Comparison of ENCODE assay signal across 8 mouse cellular contexts in genomic region chr4:141857422-141857930, GRCm38 (mm10). TPM values are rescaled to one million over a fixed set of nuclear protein-coding genes. Genes with fewer than 3 reads are reported as not detected.
DNase-seq lines count a peak whose midpoint lies in the region; ATAC-seq and TF ChIP-seq lines count a peak whose summit lies in the region.

No protein-coding gene starts in this region.

- H3K27ac ChIP-seq in forebrain, embryonic 15.5 days (replicated peaks), result peak overlapping the region; percentile 9; the same call in 1 of the 2 replicates
- no peak overlapping the region for H3K27ac ChIP-seq in lung, embryonic 14.5 days (ENCODE audit: low read depth)

- H3K4me1 ChIP-seq in G1E (ENCODE audit: insufficient read depth, low read depth, low read length), result peaks cover 10% of the 10 kb centered on the region
- no peaks in the 10 kb centered on the region for H3K4me1 ChIP-seq in forebrain, embryonic 15.5 days
- H3K4me1 ChIP-seq in lung, embryonic 14.5 days (ENCODE audit: insufficient read depth), result 0 out of 2 replicates have a peak, but pooled peaks cover 5% of the 10 kb centered on the region

- no peaks in the 10 kb centered on the region for H3K27me3 ChIP-seq in G1E (ENCODE audit: insufficient read depth, low read length)
- H3K27me3 ChIP-seq in forebrain, embryonic 15.5 days, result no peaks in the 10 kb centered on the region
- H3K27me3 ChIP-seq in lung, embryonic 14.5 days (ENCODE audit: insufficient read depth, low read length), result no peaks in the 10 kb centered on the region

- H3K9ac ChIP-seq in forebrain, embryonic 15.5 days (replicated peaks), result no peak overlapping the region
- no peak overlapping the region for H3K9ac ChIP-seq in lung, embryonic 14.5 days

- ATAC-seq in G1E (ENCODE audit: extremely low read depth, insufficient number of reproducible peaks, low FRiP score, poor library complexity, severe bottlenecking), result peak; percentile 63
- ATAC-seq in forebrain, embryonic 15.5 days (replicated peaks), result peak; percentile 80
- ATAC-seq in lung, embryonic 14.5 days (ENCODE audit: insufficient read depth), result peak; percentile 80

- peak; percentile 97 for TF ChIP-seq CTCF in G1E (IDR thresholded peaks at IDR 0.05; ENCODE audit: low read depth, low read length)
- TF ChIP-seq CTCF in lung, embryonic 14.5 days (IDR thresholded peaks at IDR 0.05; ENCODE audit: low read depth), result peak; percentile 99

- H3K4me3 ChIP-seq in G1E (ENCODE audit: low read depth, low read length), result no peak overlapping the region
- no peak overlapping the region for H3K4me3 ChIP-seq in forebrain, embryonic 15.5 days
- H3K4me3 ChIP-seq in lung, embryonic 14.5 days (ENCODE audit: low read depth, low read length), result no peak overlapping the region

- peak; percentile 81 for DNase-seq in G1E (ENCODE audit: low spot score)
- DNase-seq in cerebellum, adult 11 months, result peak; percentile 72
- peak; percentile 80 to 89 for DNase-seq in heart, postnatal 14 days
- peak; percentile 89 for DNase-seq in layer of hippocampus, adult 11-12 months (ENCODE audit: low spot score)
- peak; percentile 91 for DNase-seq in lung, embryonic 14.5 days
- DNase-seq in ovary, postnatal 14 days (ENCODE audit: low spot score), result peak; percentile 84
- DNase-seq in thymus, postnatal 14 days, result peak; percentile 75

- intact Hi-C loops in heart, postnatal 14 days (cut with DNase I), result loop anchor here (1.0 kb wide), 1 partner anchor 101 kb away; no protein-coding TSS in a partner anchor

- 12% methylated on average over 10 of the region's 10 CpGs for WGBS in forebrain, embryonic 15.5 days
- WGBS in lung, embryonic 14.5 days, result 16% methylated on average over 10 of the region's 10 CpGs

- H3K4me2 ChIP-seq in forebrain, embryonic 15.5 days (replicated peaks), result no peak overlapping the region
- no peak overlapping the region for H3K4me2 ChIP-seq in lung, embryonic 14.5 days

- H3K9me3 ChIP-seq in G1E (replicated peaks), result no peaks in the 10 kb centered on the region
- no peaks in the 10 kb centered on the region for H3K9me3 ChIP-seq in forebrain, embryonic 15.5 days
- no peaks in the 10 kb centered on the region for H3K9me3 ChIP-seq in lung, embryonic 14.5 days (ENCODE audit: low read depth, low read length)

- peaks cover 52% of the 10 kb centered on the region for H3K36me3 ChIP-seq in G1E (replicated peaks)
- H3K36me3 ChIP-seq in forebrain, embryonic 15.5 days, result peaks cover 7% of the 10 kb centered on the region; the same call in 1 of the 2 replicates
- H3K36me3 ChIP-seq in lung, embryonic 14.5 days (ENCODE audit: insufficient read depth), result peaks cover 25% of the 10 kb centered on the region

RNA-seq across cellular contexts. Expression of gene Ctrc, which starts 11.3 kb away (rescaled TPM):
- total RNA-seq in G1E (2014; fragmentation: Nextera tagmentation) (not detected in 2 replicates), G1E (2017) (not detected in 2 replicates)
- polyA plus RNA-seq in G1E (2012), result not detected in 2 replicates
- polyA plus RNA-seq in forebrain, embryonic 15.5 days (2015; fragmentation: Nextera tagmentation; extraction: Ambion mirVana), result not detected in 2 replicates
- not detected for total RNA-seq in heart, postnatal 14 days (2021)
- polyA plus RNA-seq in lung, embryonic 14.5 days (2014; fragmentation: Nextera tagmentation; extraction: Ambion mirVana), result not detected in 2 replicates

RNA-seq across cellular contexts. Expression of gene Efhd2, which starts 17.2 kb away (rescaled TPM):
- total RNA-seq in G1E (2014; fragmentation: Nextera tagmentation) (30.8 and 31.9 TPM in 2 replicates), G1E (2017) (37.3 and 44.1 TPM in 2 replicates)
- polyA plus RNA-seq in G1E (2012), result 56.1 and 59.5 TPM in 2 replicates
- 82.8 and 84.3 TPM in 2 replicates for polyA plus RNA-seq in forebrain, embryonic 15.5 days (2015; fragmentation: Nextera tagmentation; extraction: Ambion mirVana)
- 10 to 100 TPM; 22.1 to 22.6 TPM for total RNA-seq in heart, postnatal 14 days (2021)
- 56.5 and 64.6 TPM in 2 replicates for polyA plus RNA-seq in lung, embryonic 14.5 days (2014; fragmentation: Nextera tagmentation; extraction: Ambion mirVana)

RNA-seq across cellular contexts. Expression of gene Cela2a, which starts 31.5 kb away (rescaled TPM):
- not detected in 2 replicates for total RNA-seq in G1E (2014; fragmentation: Nextera tagmentation)
- not detected in 2 replicates for total RNA-seq in G1E (2017)
- not detected in 2 replicates for polyA plus RNA-seq in G1E (2012)
- polyA plus RNA-seq in forebrain, embryonic 15.5 days (2015; fragmentation: Nextera tagmentation; extraction: Ambion mirVana), result not detected in 2 replicates
- total RNA-seq in heart, postnatal 14 days (2021), result not detected
- not detected in 2 replicates for polyA plus RNA-seq in lung, embryonic 14.5 days (2014; fragmentation: Nextera tagmentation; extraction: Ambion mirVana)
